8 mouse cellular contexts compared by ENCODE assay signal in the genomic region with DNA sequence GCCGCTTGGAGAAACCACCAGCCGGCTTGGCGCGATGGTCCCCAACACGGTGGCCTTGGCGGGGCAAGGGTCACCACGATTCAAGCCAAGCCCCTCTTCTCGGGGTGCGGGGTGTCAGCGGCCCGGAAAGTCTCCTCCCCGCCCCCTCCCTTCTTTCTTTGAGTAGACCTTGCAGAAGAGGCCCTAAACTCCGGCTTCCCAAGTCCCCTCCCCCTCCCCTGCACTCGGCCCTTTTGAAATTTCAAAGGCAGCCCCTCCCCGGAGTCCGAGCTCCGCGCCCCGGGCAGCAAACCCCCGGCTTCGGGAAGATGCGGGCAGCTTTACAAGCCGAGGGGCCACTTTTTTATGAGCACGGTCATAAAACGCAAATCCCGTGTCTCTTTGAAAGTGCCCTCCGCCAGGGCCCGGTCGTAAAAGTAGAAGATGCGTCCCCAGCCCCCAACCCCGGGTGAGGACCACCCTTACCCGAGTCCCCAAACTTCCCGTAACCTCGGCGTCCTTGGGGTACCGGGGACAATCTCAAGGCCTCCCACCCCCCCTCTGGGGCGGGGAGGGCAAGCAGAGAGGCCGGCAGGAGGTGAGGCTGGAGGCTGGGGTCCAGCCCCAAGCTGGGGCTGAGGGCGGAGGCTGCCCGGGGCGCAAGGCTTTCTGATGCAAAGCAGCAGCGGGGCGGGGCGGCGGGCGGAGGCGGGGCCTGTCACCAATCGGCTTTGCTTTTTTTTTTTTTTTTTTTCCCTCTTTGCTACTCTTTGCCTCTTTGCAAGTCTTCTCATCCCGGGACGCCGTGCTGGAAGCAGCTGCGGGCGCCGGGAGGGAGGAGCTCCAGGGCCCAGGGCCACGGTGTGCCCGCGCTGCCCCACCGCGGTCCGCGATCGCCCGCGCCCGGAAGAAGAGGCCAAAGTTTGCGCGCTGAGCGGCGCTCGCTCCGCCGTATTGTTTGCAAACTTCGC. TPM values are rescaled to one million over a fixed set of nuclear protein-coding genes. Genes with fewer than 3 reads are reported as not detected.
DNase-seq lines count a peak whose midpoint lies in the region; ATAC-seq and TF ChIP-seq lines count a peak whose summit lies in the region.

TSS of gene Fzd10 (plus strand) at position 773 of the 950 bp plus-strand sequence.

- WGBS in cerebellum, adult 2 months, result 1% methylated on average over 73 of the region's 73 CpGs
- WGBS in hindbrain, embryonic 13.5 days, result under 1% methylated on average over 68 of the region's 73 CpGs
- 2% methylated on average over 67 of the region's 73 CpGs for WGBS in liver, embryonic 14.5 days (ENCODE audit: insufficient replicate concordance)
- WGBS in olfactory bulb, adult 2 months, result 1% methylated on average over 73 of the region's 73 CpGs

- no peaks in the 10 kb centered on the region for H3K36me3 ChIP-seq in hindbrain, embryonic 13.5 days
- no peaks in the 10 kb centered on the region for H3K36me3 ChIP-seq in liver, embryonic 14.5 days (replicated peaks; ENCODE audit: control insufficient read depth, insufficient read depth, low read depth)

- TF ChIP-seq POLR2A in cerebellum, adult 2 months (IDR thresholded peaks at IDR 0.05; ENCODE audit: borderline replicate concordance, insufficient read depth, low read length), result no peak
- TF ChIP-seq POLR2A in olfactory bulb, adult 2 months (IDR thresholded peaks at IDR 0.05; ENCODE audit: insufficient read depth, low read depth, low read length), result no peak

- TF ChIP-seq EP300 in liver, embryonic 14.5 days (IDR thresholded peaks at IDR 0.05; ENCODE audit: low read depth), result no peak

- no peak within 1 kb of the TSS for H3K27ac ChIP-seq in cerebellum, adult 2 months (ENCODE audit: insufficient read depth, low read length)
- peak within 1 kb of the TSS; percentile 85 for H3K27ac ChIP-seq in hindbrain, embryonic 13.5 days
- no peak within 1 kb of the TSS for H3K27ac ChIP-seq in liver, embryonic 14.5 days
- H3K27ac ChIP-seq in olfactory bulb, adult 2 months (ENCODE audit: insufficient read depth, low read depth, low read length), result no peak within 1 kb of the TSS

- no peak for TF ChIP-seq CTCF in cerebellum, adult 2 months (IDR thresholded peaks at IDR 0.05; ENCODE audit: borderline replicate concordance, insufficient read depth, low read depth, low read length)
- TF ChIP-seq CTCF in liver, embryonic 14.5 days (IDR thresholded peaks at IDR 0.05; ENCODE audit: low read depth), result no peak
- no peak for TF ChIP-seq CTCF in olfactory bulb, adult 2 months (IDR thresholded peaks at IDR 0.05; ENCODE audit: insufficient read depth, low read depth, low read length)

- DNase-seq in cerebellum, adult 2 months, result peak; percentile 15
- no peak for DNase-seq in cerebellum, adult 9-10 months
- DNase-seq in urinary bladder, postnatal 14 days (ENCODE audit: low spot score), result peak; percentile 76
- no peak for DNase-seq in urinary bladder, adult 2 months (ENCODE audit: low spot score)
- no peak for DNase-seq in liver, embryonic 14.5 days (ENCODE audit: low read depth in 3 of 3, low spot score in 3 of 3)

- H3K9me3 ChIP-seq in hindbrain, embryonic 13.5 days, result no peaks in the 10 kb centered on the region
- H3K9me3 ChIP-seq in liver, embryonic 14.5 days (ENCODE audit: control insufficient read depth, low read length), result no peaks in the 10 kb centered on the region

- H3K27me3 ChIP-seq in cerebellum, adult 2 months (ENCODE audit: control insufficient read depth, insufficient read depth, low read length), result peaks cover 4% of the 10 kb centered on the region; the same call in 1 of the 2 replicates
- peaks cover 40% of the 10 kb centered on the region for H3K27me3 ChIP-seq in hindbrain, embryonic 13.5 days
- H3K27me3 ChIP-seq in liver, embryonic 14.5 days (ENCODE audit: control insufficient read depth, insufficient read depth, low read length), result peaks cover 64% of the 10 kb centered on the region

- peak within 1 kb of the TSS; percentile 18 for H3K4me3 ChIP-seq in cerebellum, adult 2 months (replicated peaks; ENCODE audit: insufficient read depth, low read depth, low read length)
- peak within 1 kb of the TSS; percentile 68 for H3K4me3 ChIP-seq in hindbrain, embryonic 13.5 days
- H3K4me3 ChIP-seq in liver, embryonic 14.5 days (ENCODE audit: insufficient read depth in 1 of 2, low read depth in 2 of 2, low read length in 2 of 2), result peak within 1 kb of the TSS; percentile 20 to 48; a peak in 3 of 4 replicates
- peak within 1 kb of the TSS; percentile 44 for H3K4me3 ChIP-seq in olfactory bulb, adult 2 months (ENCODE audit: insufficient read depth, low read depth, low read length)

- H3K4me2 ChIP-seq in hindbrain, embryonic 13.5 days, result peak within 1 kb of the TSS; percentile 92
- H3K4me2 ChIP-seq in liver, embryonic 14.5 days (ENCODE audit: low read depth), result peak within 1 kb of the TSS; percentile 50

- peak; percentile 29; the same call in 1 of the 2 replicates for ATAC-seq in hindbrain, embryonic 13.5 days (ENCODE audit: low FRiP score)
- no peak for ATAC-seq in liver, embryonic 14.5 days (ENCODE audit: insufficient read depth)
- ATAC-seq in megakaryocyte-erythroid progenitor cell, adult 5-6 weeks (replicated peaks; ENCODE audit: low FRiP score, low TSS enrichment, poor library complexity, severe bottlenecking), result no peak

- peak within 1 kb of the TSS; percentile 78 for H3K9ac ChIP-seq in hindbrain, embryonic 13.5 days
- H3K9ac ChIP-seq in liver, embryonic 14.5 days (replicated peaks), result no peak within 1 kb of the TSS

- H3K4me1 ChIP-seq in cerebellum, adult 2 months (ENCODE audit: control insufficient read depth, insufficient read depth, low read length), result peaks cover 7% of the 10 kb centered on the region
- peaks cover 65% of the 10 kb centered on the region for H3K4me1 ChIP-seq in hindbrain, embryonic 13.5 days (replicated peaks)
- no peaks in the 10 kb centered on the region for H3K4me1 ChIP-seq in liver, embryonic 14.5 days (replicated peaks; ENCODE audit: control insufficient read depth in 2 of 2, insufficient read depth in 2 of 2, low read length in 1 of 2)
- peaks cover 33% of the 10 kb centered on the region for H3K4me1 ChIP-seq in olfactory bulb, adult 2 months (ENCODE audit: control insufficient read depth, insufficient read depth, low read length)

RNA-seq across cellular contexts. Expression of gene Fzd10, which starts in this region (rescaled TPM):
- 1.6 and 1.9 TPM in 2 replicates for polyA plus RNA-seq in cerebellum, adult 2 months (2012; rRNA removed)
- 2.0 and 2.6 TPM in 2 replicates for polyA plus RNA-seq in urinary bladder, adult 2 months (2012; rRNA removed)
- 6.1 and 8.1 TPM in 2 replicates for polyA plus RNA-seq in hindbrain, embryonic 13.5 days (2015; fragmentation: Nextera tagmentation; extraction: Ambion mirVana)
- 0.01 and 0.02 TPM in 2 replicates for polyA plus RNA-seq in liver, embryonic 14.5 days (2012; rRNA removed)
- not detected in 2 replicates for polyA plus RNA-seq in liver, embryonic 14.5 days (2014; fragmentation: Nextera tagmentation; extraction: Ambion mirVana)
- not detected in 2 replicates for polyA plus RNA-seq in olfactory bulb, adult 2 months (2012; ENCODE audit: insufficient read depth, insufficient read length, low replicate concordance, missing spikeins)
- not detected in 2 replicates for total RNA-seq in megakaryocyte-erythroid progenitor cell, adult 5-6 weeks (2014; fragmentation: Nextera tagmentation)
- not detected in 2 replicates for total RNA-seq in megakaryocyte-erythroid progenitor cell, adult 5-6 weeks (2017)

Comparison
In these comparisons a context has a peak if more than half of its experiments do, and no peak if none do; other contexts are left out.
1. DNase-seq: peak in cerebellum, adult 2 months (2 of 2) and urinary bladder, postnatal 14 days (single experiment); none in cerebellum, adult 9-10 months (single experiment), urinary bladder, adult 2 months (single experiment) and liver, embryonic 14.5 days (0 of 3).
2. H3K4me3 ChIP-seq: peak in every context shown above with its lines; median percentile 68 in hindbrain, embryonic 13.5 days; 44 in olfactory bulb, adult 2 months; 34 in liver, embryonic 14.5 days; 18 in cerebellum, adult 2 months.